Mouse (Mus musculus) hindbrain, embryonic 15.5 days (tissue): ENCODE measurements around the gene Ints6. TPM values are rescaled to one million over a fixed set of nuclear protein-coding genes. Genes with fewer than 3 reads are reported as not detected.

Experiments
- ATAC-seq: fragments of 200-750 bp; cut with Nextera tagmentation; 2 replicates; pipeline ENCODE4 v1.8.0; 2017; ENCODE audit warnings: low read depth, moderate number of reproducible peaks, moderate TSS enrichment; ENCODE audit not compliant: low FRiP score
- H3K27ac ChIP-seq: fragments of 300-500 bp; sonication (generic); replicated peaks from 2 replicates; pipeline ENCODE4 v1.5.1; 2015; ENCODE audit warnings: mild to moderate bottlenecking, inconsistent platforms
- H3K27me3 ChIP-seq: fragments of 300-500 bp; sonication (generic); 2 replicates; pipeline ENCODE4 v1.6.1; 2015; ENCODE audit warnings: control low read depth, inconsistent platforms
- H3K36me3 ChIP-seq: fragments of 300-500 bp; sonication (generic); 2 replicates; pipeline ENCODE4 v1.6.1; 2015; ENCODE audit warnings: control low read depth, inconsistent platforms
- H3K4me1 ChIP-seq: fragments of 300-500 bp; sonication (generic); replicated peaks from 2 replicates; pipeline ENCODE4 v1.6.1; 2015; ENCODE audit warnings: control low read depth, inconsistent platforms
- H3K4me2 ChIP-seq: fragments of 300-500 bp; sonication (generic); 2 replicates; pipeline ENCODE4 v1.6.1; 2015; ENCODE audit warnings: moderate library complexity, mild to moderate bottlenecking, inconsistent platforms
- H3K4me3 ChIP-seq: fragments of 300-500 bp; sonication (generic); 2 replicates; pipeline ENCODE4 v1.5.1; 2015; ENCODE audit warnings: mild to moderate bottlenecking, inconsistent platforms
- H3K9ac ChIP-seq: fragments of 300-500 bp; sonication (generic); 2 replicates; pipeline ENCODE4 v1.6.1; 2015; ENCODE audit warnings: inconsistent platforms
- H3K9me3 ChIP-seq: fragments of 300-500 bp; sonication (generic); 2 replicates; pipeline ENCODE4 v1.6.1; 2016; ENCODE audit warnings: control low read depth, inconsistent platforms
- WGBS: fragments of 180-500 bp; shearing (Covaris S2); methylation state at CpG from one replicate; pipeline ENCODE4 v1.1.7; 2015; 5-methylcytosine and 5-hydroxymethylcytosine counted together
- polyA plus RNA-seq: library from polyadenylated mRNA; unstranded; fragments of >200 nt; fragmentation: Nextera tagmentation; extraction: Ambion mirVana; gene quantifications from 2 replicates; pipeline ENCODE4 v1.2.1, GENCODE M21; 2015

The Ints6 gene
- polyA plus RNA-seq, 1 experiment from 2014 or later, result 14.7 TPM

DNA sequence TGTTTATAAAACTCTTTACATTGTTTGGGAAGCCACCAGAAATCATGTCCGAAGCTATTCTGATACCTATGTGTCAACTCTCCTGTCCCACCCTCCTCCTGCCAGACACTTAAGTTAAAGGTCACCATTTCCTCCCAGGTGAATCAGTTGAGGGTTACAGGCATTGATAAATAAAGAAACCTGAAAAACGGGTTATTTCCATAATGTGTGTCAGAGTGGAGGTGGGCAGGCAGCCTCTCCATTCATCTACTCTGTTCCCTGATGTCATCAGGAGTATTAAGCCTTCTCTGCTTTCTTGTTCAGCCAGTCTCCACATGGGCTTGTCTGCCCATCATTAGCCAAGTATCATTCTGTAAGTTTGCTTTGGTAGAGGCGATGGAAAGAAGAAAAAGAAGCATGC, 14.1 kb upstream of the Ints6 start:
- Histone ChIP-seq H3K4me2 (no peak overlapping the region), H3K4me1 (no peaks in the 10 kb centered on the region), H3K27me3 (no peaks in the 10 kb centered on the region), H3K27ac (no peak overlapping the region), H3K9ac (no peak overlapping the region), H3K36me3 (no peaks in the 10 kb centered on the region), H3K4me3 (no peak overlapping the region), H3K9me3 (no peaks in the 10 kb centered on the region)
- WGBS, result 85% methylated on average over 3 of the region's 3 CpGs
- no peak for ATAC-seq

- no peak overlapping the region for H3K27ac ChIP-seq
- no peak overlapping the region for H3K4me3 ChIP-seq
- no peaks in the 10 kb centered on the region for H3K36me3 ChIP-seq
- ATAC-seq, result no peak
- no peak overlapping the region for H3K4me2 ChIP-seq
- no peaks in the 10 kb centered on the region for H3K27me3 ChIP-seq
- H3K4me1 ChIP-seq, result no peaks in the 10 kb centered on the region
- no peaks in the 10 kb centered on the region for H3K9me3 ChIP-seq
- no peak overlapping the region for H3K9ac ChIP-seq
- 91% methylated on average over 3 of the region's 3 CpGs for WGBS
Measured at GRCm38 (mm10) chr14:62774246-62774645, 13.3 kb upstream of the Ints6 start.

DNA sequence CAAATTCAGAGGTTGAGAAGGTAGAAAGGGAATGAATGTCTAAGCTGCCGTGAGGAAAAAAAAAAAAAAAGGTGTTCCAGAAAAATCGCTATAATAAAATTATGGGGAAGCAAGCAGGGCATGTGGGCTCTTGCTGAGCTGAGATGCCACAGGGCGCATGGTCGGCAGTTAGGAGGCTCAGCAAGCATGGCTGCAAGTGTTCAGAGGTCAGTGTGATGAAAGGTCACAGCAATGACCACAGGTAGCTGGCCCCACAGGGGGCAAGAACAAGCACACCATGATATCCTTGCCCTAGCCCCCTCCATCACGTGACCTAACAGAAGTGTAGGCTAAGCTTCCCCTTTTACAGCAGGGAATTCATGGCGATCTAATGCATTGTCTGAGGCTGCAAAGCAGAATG, 12.8 kb upstream of the Ints6 start:
- Histone ChIP-seq H3K27me3 (no peaks in the 10 kb centered on the region), H3K9ac (no peak overlapping the region), H3K4me1 (no peaks in the 10 kb centered on the region), H3K9me3 (no peaks in the 10 kb centered on the region), H3K36me3 (no peaks in the 10 kb centered on the region), H3K27ac (no peak overlapping the region), H3K4me2 (no peak overlapping the region), H3K4me3 (no peak overlapping the region)
- no peak for ATAC-seq
- WGBS, result 78% methylated on average over 6 of the region's 6 CpGs

- Histone ChIP-seq H3K4me3 (no peak overlapping the region), H3K4me2 (no peak overlapping the region), H3K27ac (no peak overlapping the region), H3K4me1 (peaks cover 7% of the 10 kb centered on the region; the same call in 1 of the 2 replicates), H3K9ac (no peak overlapping the region), H3K27me3 (no peaks in the 10 kb centered on the region), H3K36me3 (no peaks in the 10 kb centered on the region), H3K9me3 (no peaks in the 10 kb centered on the region)
- WGBS, result 80% methylated on average over 2 of the region's 2 CpGs
- ATAC-seq, result no peak
Measured at GRCm38 (mm10) chr14:62765398-62765797, 4.4 kb upstream of the Ints6 start.

DNA sequence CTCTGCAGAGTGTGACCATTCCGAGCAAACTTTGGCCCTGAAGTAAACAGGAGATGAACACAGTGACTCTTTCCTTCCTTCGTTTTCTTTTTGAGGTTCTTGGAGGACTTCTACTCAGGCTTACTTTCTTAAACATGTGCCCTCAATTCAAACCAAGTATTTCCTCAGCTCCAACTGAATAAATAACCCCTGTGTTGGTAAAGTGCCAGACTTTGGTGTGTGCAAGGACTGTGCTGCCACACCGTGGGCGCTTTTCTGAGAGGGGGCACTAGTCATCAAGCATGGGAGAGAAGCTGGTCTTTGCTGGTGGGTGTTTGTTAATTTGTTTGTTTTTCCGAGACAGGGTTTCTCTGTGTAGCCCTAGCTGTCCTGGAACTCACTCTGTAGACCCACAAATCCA, 3.4 kb upstream of the Ints6 start:
- no peaks in the 10 kb centered on the region for H3K27me3 ChIP-seq
- H3K4me3 ChIP-seq, result no peak overlapping the region
- no peaks in the 10 kb centered on the region for H3K36me3 ChIP-seq
- H3K4me1 ChIP-seq, result peaks cover 9% of the 10 kb centered on the region
- no peak overlapping the region for H3K4me2 ChIP-seq
- 78% methylated on average over 5 of the region's 5 CpGs for WGBS
- no peak overlapping the region for H3K9ac ChIP-seq
- no peak overlapping the region for H3K27ac ChIP-seq
- no peaks in the 10 kb centered on the region for H3K9me3 ChIP-seq
- ATAC-seq, result no peak

DNA sequence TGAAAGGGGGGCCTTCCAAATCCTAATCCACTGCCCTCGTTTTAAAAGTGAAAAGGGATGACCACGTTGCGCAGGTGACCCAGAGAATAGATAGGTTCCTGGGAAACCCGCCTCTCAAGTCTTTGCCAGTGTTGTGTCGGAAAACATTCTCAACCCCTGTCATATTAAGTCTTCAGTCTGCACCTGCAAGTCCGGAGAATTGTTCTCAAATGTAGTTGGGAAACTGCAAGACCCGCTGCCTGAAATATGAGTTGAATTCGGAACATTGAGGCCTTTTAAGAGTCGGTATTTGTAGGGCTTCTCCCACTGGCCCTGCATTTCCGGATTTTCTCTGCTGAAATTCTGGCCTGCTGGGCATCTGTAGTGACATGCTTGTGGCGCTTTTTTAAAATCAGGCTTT, 974 bp upstream of the Ints6 start:
- H3K4me3 ChIP-seq, result peak overlapping the region; percentile 79
- H3K9ac ChIP-seq, result peak overlapping the region; percentile 80
- no peak for ATAC-seq
- 4% methylated on average over 11 of the region's 11 CpGs for WGBS
- H3K4me2 ChIP-seq, result peak overlapping the region; percentile 60
- peaks cover 17% of the 10 kb centered on the region for H3K4me1 ChIP-seq
- 0 out of 2 replicates have a peak, but pooled peaks cover 6% of the 10 kb centered on the region for H3K36me3 ChIP-seq
- no peaks in the 10 kb centered on the region for H3K9me3 ChIP-seq
- H3K27ac ChIP-seq, result peak overlapping the region; percentile 98
- no peaks in the 10 kb centered on the region for H3K27me3 ChIP-seq

DNA sequence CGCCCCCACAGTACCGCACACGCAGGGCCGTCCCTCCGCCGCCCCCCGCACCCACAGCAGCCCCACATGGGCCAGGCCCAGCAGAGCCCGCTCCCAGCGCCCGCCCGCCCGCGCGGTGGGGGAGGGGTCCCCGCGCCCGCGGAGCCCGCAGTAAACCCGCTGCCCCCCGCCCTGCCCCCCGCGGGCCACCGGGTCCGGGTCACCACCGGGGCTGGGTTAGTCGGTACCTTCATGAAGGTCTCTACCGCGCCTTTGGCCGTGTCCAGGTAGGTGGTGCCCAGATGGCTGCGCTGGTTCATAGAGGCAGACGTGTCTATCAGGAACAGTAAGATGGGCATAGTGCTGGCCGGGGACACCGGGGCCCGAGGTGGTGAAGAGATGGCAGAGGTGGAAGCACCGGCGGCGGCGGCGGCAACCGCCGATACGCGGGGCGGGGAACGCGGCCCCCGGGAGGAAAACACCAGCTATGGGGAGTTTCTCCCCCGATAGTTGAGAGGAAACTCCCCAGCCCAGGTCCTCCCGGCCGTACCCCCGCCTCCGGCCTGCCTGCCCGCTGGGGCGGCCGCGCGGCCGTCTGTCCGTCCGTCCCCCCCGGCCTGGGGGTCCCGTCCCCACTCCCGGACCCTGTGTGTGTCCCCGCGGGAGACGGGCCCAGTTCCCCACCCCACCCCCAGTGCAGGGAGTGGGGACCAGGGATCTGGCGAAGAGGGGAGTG, 491 bp downstream of the Ints6 start:
- peak overlapping the region; percentile 70 for H3K4me2 ChIP-seq
- peaks cover 17% of the 10 kb centered on the region for H3K4me1 ChIP-seq
- peak overlapping the region; percentile 94 for H3K27ac ChIP-seq
- no peaks in the 10 kb centered on the region for H3K27me3 ChIP-seq
- H3K36me3 ChIP-seq, result 0 out of 2 replicates have a peak, but pooled peaks cover 6% of the 10 kb centered on the region
- peak; percentile 43 for ATAC-seq
- H3K9me3 ChIP-seq, result no peaks in the 10 kb centered on the region
- peak overlapping the region; percentile 79 for H3K4me3 ChIP-seq
- under 1% methylated on average over 53 of the region's 68 CpGs for WGBS
- H3K9ac ChIP-seq, result peak overlapping the region; percentile 87

DNA sequence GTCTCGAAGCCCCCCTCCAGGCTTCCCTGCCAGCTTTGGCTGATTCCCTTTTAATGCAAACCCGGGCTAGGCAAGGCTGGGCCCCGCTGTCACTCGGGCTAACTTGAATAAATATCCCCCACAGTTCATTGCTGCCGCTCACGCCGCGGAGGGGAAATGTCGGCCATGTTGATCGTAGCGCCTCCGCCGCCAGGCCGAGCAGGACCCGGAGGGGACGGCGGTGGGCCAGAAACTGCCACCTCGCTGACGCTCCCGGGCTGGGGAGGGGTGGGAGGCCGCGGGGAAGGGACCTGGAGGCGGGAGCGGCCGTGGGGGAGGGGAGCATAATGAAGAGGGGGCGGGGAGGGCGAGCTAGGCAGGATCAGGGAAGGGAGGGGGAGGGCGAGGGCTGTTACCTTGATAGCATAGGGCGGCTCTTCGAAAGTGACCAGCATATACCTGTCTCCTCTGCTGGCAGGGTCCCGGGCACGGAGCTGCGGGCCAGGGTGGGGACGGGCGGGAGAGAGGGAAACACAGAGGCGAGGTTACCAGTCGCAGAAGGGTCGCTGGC, 1.1 kb downstream of the Ints6 start:
- H3K36me3 ChIP-seq, result 0 out of 2 replicates have a peak, but pooled peaks cover 6% of the 10 kb centered on the region
- H3K4me1 ChIP-seq, result peaks cover 17% of the 10 kb centered on the region
- no peaks in the 10 kb centered on the region for H3K9me3 ChIP-seq
- peak overlapping the region; percentile 94 for H3K27ac ChIP-seq
- peak overlapping the region; percentile 79 for H3K4me3 ChIP-seq
- no peaks in the 10 kb centered on the region for H3K27me3 ChIP-seq
- WGBS, result under 1% methylated on average over 31 of the region's 38 CpGs
- H3K9ac ChIP-seq, result peak overlapping the region; percentile 87
- H3K4me2 ChIP-seq, result peak overlapping the region; percentile 70
- peak; percentile 52 for ATAC-seq

DNA sequence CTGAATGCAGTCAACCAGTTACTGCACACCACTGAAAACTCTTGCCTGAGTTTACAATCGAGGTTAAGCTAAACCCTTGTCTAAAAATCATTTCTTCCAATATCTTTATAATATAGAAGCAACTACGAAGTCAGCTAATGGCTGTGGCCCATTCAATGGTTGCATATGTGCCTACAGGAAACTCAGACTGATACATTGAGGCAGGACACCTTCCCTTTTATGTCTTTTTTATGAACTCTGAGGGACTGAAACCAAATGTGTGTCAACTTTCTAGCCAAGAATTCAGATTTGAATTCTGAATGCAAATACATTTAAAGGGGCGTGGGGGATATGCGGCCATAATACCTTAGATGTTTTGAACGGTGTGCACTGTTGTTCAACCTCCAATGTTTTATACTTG, 2.3 kb downstream of the Ints6 start:
- Histone ChIP-seq H3K9me3 (no peaks in the 10 kb centered on the region), H3K9ac (no peak overlapping the region), H3K27ac (no peak overlapping the region), H3K4me2 (peak overlapping the region; percentile 70; the same call in 1 of the 2 replicates), H3K36me3 (0 out of 2 replicates have a peak, but pooled peaks cover 6% of the 10 kb centered on the region), H3K27me3 (no peaks in the 10 kb centered on the region), H3K4me3 (no peak overlapping the region), H3K4me1 (peaks cover 17% of the 10 kb centered on the region)
- no peak for ATAC-seq
- 93% methylated on average over 5 of the region's 5 CpGs for WGBS

DNA sequence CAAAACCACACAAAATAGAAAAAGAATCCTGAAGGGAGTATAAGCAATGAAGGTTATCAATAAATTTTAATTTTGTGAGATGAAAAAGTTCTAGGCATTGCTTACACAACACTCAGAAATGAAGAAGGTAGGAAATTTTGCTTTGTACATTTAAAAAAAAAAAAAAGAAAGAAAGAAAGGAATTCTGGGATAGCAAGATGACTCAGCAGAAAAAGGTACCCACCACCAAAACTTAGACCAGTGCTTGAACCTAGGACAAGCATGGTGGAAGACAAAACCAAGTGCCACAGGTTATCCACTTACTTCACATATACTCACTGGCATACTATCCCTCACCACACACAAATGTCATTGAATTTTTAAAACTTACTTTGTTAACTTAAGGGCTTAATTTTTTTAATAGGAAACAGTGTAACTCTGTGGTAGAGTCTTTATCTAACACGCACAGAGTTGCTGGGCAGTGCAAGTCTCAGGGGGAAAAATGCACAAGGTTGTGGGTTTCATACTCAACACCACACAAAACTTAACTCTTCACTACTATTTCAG, 5.8 kb downstream of the Ints6 start:
- whole genome bisulfite sequencing, result 96% methylated on average over 1 of the region's 1 CpGs
- H3K9ac ChIP-seq, result no peak overlapping the region
- ATAC-seq, result no peak

DNA sequence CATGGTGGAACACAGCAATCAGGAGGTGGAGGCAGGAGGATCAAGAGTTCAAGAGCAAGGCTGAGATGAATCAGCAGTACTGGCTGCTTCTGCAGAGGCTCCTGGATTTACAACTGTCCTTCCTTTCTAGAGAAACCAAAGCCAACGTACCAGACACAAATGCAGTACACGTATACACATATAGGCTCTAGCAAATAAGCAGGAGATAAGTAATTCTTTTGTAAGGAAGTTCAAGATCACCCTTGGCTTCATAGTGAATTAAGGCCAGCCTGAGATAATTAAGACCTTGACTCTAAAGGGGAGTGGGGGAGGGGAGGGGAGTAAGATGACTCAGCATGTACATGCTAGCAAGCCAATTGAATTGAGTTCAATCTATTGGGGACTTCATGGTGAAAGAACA, 9.5 kb downstream of the Ints6 start:
- Histone ChIP-seq H3K27me3 (no peaks in the 10 kb centered on the region), H3K4me3 (no peak overlapping the region), H3K27ac (no peak overlapping the region), H3K9ac (no peak overlapping the region), H3K36me3 (no peaks in the 10 kb centered on the region), H3K9me3 (no peaks in the 10 kb centered on the region), H3K4me2 (no peak overlapping the region), H3K4me1 (no peaks in the 10 kb centered on the region)
- WGBS, result 92% methylated on average over 2 of the region's 2 CpGs
- no peak for ATAC-seq

More for the DNA sequence above, 5.8 kb downstream of the Ints6 start:
- Histone ChIP-seq H3K36me3 (0 out of 2 replicates have a peak, but pooled peaks cover 6% of the 10 kb centered on the region), H3K27ac (no peak overlapping the region), H3K4me1 (peaks cover 10% of the 10 kb centered on the region), H3K4me2 (no peak overlapping the region), H3K4me3 (no peak overlapping the region), H3K27me3 (no peaks in the 10 kb centered on the region), H3K9me3 (no peaks in the 10 kb centered on the region)

GRCm38 (mm10) chr14:62735646-62736045, 25.3 kb downstream of the Ints6 start:
- H3K27me3 ChIP-seq, result no peaks in the 10 kb centered on the region
- H3K4me2 ChIP-seq, result no peak overlapping the region
- H3K9ac ChIP-seq, result no peak overlapping the region
- H3K36me3 ChIP-seq, result peaks cover 14% of the 10 kb centered on the region
- no peak overlapping the region for H3K27ac ChIP-seq
- ATAC-seq, result no peak
- H3K4me1 ChIP-seq, result no peaks in the 10 kb centered on the region
- H3K4me3 ChIP-seq, result no peak overlapping the region
- WGBS, result 95% methylated on average over 1 of the region's 1 CpGs
- H3K9me3 ChIP-seq, result no peaks in the 10 kb centered on the region
